Mouse (Mus musculus) bone marrow, adult 2 months (tissue): ENCODE data around the gene Cnpy2.

Experiments used
- CTCF ChIP-seq: fragments of 200-500 bp; IDR thresholded peaks from 2 replicates; pipeline ENCODE4 v1.5.1; 2011; ENCODE audit warnings: low read length, control low read depth; ENCODE audit not compliant: control insufficient read depth, insufficient read depth
- POLR2A ChIP-seq: fragments of 200-500 bp; IDR thresholded peaks from 2 replicates; pipeline ENCODE4 v1.6.1; 2011; ENCODE audit warnings: low read depth, mild to moderate bottlenecking, control low read depth, low read length, borderline replicate concordance; ENCODE audit not compliant: control insufficient read depth

DNA sequence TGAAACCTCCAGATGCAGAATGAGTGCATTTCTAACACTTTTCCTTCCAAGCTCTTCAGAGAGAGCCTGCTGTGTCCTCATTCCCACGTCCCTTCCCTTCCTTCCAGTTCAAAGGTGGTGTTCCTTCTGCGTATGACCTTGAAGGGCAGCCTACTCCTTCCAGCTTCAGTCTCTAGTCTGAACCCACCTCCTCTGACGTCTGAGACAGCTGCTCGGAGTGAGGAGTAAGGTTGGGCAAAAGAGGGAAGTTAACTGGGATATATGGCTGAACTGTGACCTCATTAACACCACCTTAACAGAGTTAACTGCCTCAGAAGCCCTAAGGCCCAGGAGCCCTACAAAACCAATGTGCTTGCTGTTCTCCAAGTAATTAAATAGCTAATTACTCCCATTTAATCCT lies 48.3 kb downstream of the Cnpy2 start:
- no peak for TF ChIP-seq CTCF
- no peak for TF ChIP-seq POLR2A
